Mouse (Mus musculus) olfactory bulb, adult 2 months (tissue): Measurements from ENCODE around the gene Pou2f1. TPM values are rescaled to one million over a fixed set of nuclear protein-coding genes. Genes with fewer than 3 reads are reported as not detected.

ENCODE experiments used
- H3K27ac ChIP-seq: fragments of 200-500 bp; 2 replicates; pipeline ENCODE4 v1.5.1; 2012; ENCODE audit warnings: low read depth, low read length; ENCODE audit not compliant: insufficient read depth
- H3K4me1 ChIP-seq: fragments of 200-500 bp; 2 replicates; pipeline ENCODE4 v1.6.1; 2012; ENCODE audit warnings: low read length; ENCODE audit not compliant: control insufficient read depth, insufficient read depth
- H3K4me3 ChIP-seq: fragments of 200-500 bp; 2 replicates; pipeline ENCODE4 v1.5.1; 2012; ENCODE audit warnings: mild to moderate bottlenecking, low read depth, low read length, moderate library complexity; ENCODE audit not compliant: insufficient read depth
- CTCF ChIP-seq: fragments of 200-500 bp; IDR thresholded peaks from 2 replicates; pipeline ENCODE4 v1.5.1; 2012; ENCODE audit warnings: low read depth, mild to moderate bottlenecking, low read length, moderate library complexity; ENCODE audit not compliant: insufficient read depth
- POLR2A ChIP-seq: fragments of 200-500 bp; IDR thresholded peaks from 2 replicates; pipeline ENCODE4 v1.6.1; 2012; ENCODE audit warnings: mild to moderate bottlenecking, low read depth, low read length, moderate library complexity; ENCODE audit not compliant: insufficient read depth
- WGBS: fragments of 180-500 bp; shearing (Covaris S2); methylation state at CpG from one replicate; pipeline ENCODE4 v1.1.7; 2018; 5-methylcytosine and 5-hydroxymethylcytosine counted together
- polyA plus RNA-seq: library from polyadenylated mRNA; stranded (reverse); fragments of >200 nt; gene quantifications from 2 replicates; pipeline ENCODE4 v1.2.4, GENCODE M21; 2012; ENCODE audit warnings: low replicate concordance; ENCODE audit not compliant: missing spikeins, insufficient read depth, insufficient read length

Gene Pou2f1
- polyA plus RNA-seq, 1 experiment = not detected

- Histone ChIP-seq H3K4me1 (peaks cover 9% of the 10 kb centered on the region), H3K4me3 (no peak overlapping the region), H3K27ac (no peak overlapping the region)
- TF ChIP-seq POLR2A = no peak
- no peak for TF ChIP-seq CTCF
- 78% methylated on average over 4 of the region's 4 CpGs for WGBS
Measured at GRCm38 (mm10) chr1:165833244-165833643, 169.2 kb downstream of the Pou2f1 start.

DNA sequence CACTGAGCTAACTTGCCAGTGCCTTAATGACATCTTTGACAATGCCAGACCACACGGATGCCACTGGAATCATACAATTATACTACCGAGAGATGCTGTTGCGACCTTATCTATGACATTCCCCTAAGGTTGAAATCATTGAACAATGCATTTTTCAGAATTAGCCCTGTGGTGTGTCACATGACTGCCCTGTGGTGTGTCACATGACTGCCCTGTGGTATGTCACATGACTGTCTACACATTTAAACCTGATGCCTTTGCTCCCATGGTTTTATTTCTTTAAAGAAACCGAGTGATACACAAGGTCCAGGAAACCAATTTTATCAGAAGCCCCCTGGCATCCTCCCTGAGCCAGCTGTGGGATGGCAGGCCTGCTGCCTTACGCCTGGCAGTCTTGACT, 172.6 kb downstream of the Pou2f1 start:
- 93% methylated on average over 5 of the region's 5 CpGs for WGBS
- TF ChIP-seq CTCF = no peak
- no peak for TF ChIP-seq POLR2A

GRCm38 (mm10) chr1:165828615-165829014, 173.9 kb downstream of the Pou2f1 start:
- Histone ChIP-seq H3K4me1 (no peaks in the 10 kb centered on the region), H3K4me3 (no peak overlapping the region), H3K27ac (no peak overlapping the region)
- WGBS = 95% methylated on average over 6 of the region's 6 CpGs
- no peak for TF ChIP-seq CTCF
- no peak for TF ChIP-seq POLR2A

More for the DNA sequence above, 172.6 kb downstream of the Pou2f1 start:
- Histone ChIP-seq H3K4me1 (peaks cover 3% of the 10 kb centered on the region; the same call in 1 of the 2 replicates), H3K4me3 (no peak overlapping the region), H3K27ac (no peak overlapping the region)

DNA sequence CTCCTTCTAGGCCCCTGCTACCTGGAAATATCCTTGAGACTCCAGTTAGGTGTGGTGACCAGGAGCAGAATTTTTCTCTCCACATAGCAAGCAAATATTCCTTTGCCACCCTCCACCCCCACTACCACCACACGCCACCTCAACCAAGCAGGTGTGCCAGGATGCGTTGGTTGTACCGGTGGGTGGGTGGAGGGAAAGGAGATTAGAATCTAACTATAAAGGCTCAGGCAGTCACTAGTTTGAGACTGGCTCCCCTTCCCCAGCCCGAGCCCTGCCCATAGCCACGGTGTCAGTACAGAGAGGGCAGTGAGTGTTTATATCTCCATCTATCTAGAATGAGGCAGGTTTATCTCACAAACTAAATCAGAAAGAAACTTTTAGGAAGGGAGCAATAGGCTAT, 174.3 kb downstream of the Pou2f1 start:
- Histone ChIP-seq H3K4me1 (no peaks in the 10 kb centered on the region), H3K4me3 (no peak overlapping the region), H3K27ac (no peak overlapping the region)
- TF ChIP-seq POLR2A (no peak), CTCF (no peak)
- WGBS = 95% methylated on average over 5 of the region's 5 CpGs

DNA sequence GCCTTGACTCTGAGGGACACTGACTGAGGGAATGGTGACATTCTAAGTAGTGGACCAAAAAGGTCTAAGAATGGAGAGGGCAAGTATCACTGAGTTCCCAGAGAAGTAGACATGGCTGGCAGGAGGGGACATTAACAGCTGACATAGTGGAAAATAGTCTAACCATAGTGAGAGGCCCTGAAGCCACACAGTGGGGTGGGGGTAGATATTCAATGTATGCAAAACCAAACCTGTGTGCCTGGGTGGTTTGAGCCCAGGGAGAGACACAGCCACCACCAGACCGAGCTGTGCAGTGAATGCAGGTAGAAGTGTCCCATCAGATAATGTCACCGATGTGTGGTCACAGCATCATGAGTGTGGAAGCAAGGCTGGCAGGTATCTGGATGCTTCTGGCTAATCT, 180.4 kb downstream of the Pou2f1 start:
- H3K4me1 ChIP-seq = no peaks in the 10 kb centered on the region
- no peak for TF ChIP-seq POLR2A
- no peak for TF ChIP-seq CTCF
- no peak overlapping the region for H3K4me3 ChIP-seq
- WGBS = 93% methylated on average over 2 of the region's 2 CpGs
- no peak overlapping the region for H3K27ac ChIP-seq

DNA sequence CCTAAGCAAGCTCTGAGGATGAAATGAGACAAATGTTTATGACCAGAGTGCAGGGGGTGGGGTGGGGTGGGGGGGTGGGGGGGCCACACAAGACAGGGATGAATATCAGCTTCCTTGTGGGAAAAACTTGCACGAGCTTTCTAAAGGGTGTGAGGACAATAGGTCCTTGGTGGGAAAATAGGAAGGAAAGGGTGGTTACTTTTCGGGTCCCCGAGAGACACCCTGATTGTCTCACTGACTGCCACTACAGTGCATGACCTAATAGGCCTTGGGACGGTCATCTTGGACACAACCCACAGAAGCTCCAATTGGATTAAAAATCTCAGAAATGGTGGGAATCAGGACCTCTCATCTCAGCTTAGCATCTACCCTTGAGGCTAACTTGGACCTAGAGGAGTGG, 183.3 kb downstream of the Pou2f1 start:
- TF ChIP-seq POLR2A (no peak), CTCF (no peak)
- Histone ChIP-seq H3K27ac (no peak overlapping the region), H3K4me3 (no peak overlapping the region), H3K4me1 (peaks cover 4% of the 10 kb centered on the region; the same call in 1 of the 2 replicates)
- WGBS = 91% methylated on average over 4 of the region's 4 CpGs

DNA sequence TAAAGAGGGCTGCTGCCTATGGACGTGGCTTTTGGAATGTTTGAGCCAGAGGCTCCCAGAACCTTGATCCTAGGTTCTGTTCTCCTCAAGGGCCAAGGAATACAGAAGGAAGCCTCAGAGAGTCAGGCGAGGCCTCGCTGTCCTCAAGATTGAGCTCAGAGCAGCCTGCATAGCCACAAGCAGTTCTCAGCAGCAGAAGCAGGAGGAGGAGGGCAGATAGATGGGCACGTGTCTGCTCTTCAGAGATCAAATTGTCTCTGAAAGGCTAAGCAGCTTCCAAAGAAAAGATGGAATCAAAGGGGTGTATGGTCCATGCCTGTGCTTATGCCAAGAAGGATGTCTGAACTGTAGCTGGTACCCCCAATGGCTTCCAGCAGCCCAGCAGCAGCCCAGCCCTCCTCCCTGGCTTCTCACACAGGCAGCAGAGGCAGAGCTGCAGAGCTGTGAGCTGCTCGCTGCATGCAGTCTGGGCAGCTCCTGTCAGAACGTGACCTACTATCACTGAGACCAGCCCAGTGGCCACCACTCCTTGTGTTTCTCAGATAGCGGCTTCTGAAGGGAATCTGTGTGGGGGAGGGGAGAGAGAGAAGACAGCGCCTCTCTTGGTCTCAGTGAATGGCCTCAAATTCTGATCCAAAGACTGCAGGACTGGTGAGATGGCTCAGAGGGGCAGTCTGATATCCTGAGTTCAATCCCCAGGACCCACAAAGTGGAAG, 184.2 kb downstream of the Pou2f1 start:
- TF ChIP-seq POLR2A = no peak
- no peak for TF ChIP-seq CTCF
- no peak overlapping the region for H3K27ac ChIP-seq
- no peak overlapping the region for H3K4me3 ChIP-seq
- WGBS = 74% methylated on average over 8 of the region's 8 CpGs
- H3K4me1 ChIP-seq = peaks cover 9% of the 10 kb centered on the region; the same call in 1 of the 2 replicates

DNA sequence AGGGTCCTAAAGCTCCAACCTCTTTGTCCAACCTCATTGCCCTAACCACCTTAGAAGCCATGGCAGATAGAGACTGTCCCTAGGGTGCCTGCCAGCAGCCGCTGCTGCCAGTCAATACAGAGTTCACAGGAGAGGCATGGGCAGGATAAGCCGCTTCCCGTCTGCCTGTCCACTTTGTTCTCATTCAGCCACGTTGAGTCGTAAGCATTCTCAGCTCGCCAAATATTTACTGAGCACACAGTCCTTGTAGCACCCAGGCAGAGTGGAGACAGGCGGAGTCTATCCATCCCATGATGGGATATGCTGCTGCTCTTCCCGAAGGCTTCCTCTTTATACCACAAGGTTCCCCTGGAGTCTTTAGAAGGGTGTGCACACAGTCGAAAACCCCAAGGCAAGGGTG, 185.2 kb downstream of the Pou2f1 start:
- H3K4me1 ChIP-seq = peaks cover 9% of the 10 kb centered on the region; the same call in 1 of the 2 replicates
- no peak overlapping the region for H3K4me3 ChIP-seq
- TF ChIP-seq POLR2A (no peak), CTCF (no peak)
- WGBS = 83% methylated on average over 9 of the region's 9 CpGs
- H3K27ac ChIP-seq = no peak overlapping the region

GRCm38 (mm10) chr1:165816391-165816790, 186.1 kb downstream of the Pou2f1 start:
- H3K4me1 ChIP-seq = peaks cover 9% of the 10 kb centered on the region; the same call in 1 of the 2 replicates
- no peak for TF ChIP-seq CTCF
- TF ChIP-seq POLR2A = no peak
- 94% methylated on average over 9 of the region's 9 CpGs for WGBS
- no peak overlapping the region for H3K4me3 ChIP-seq
- no peak overlapping the region for H3K27ac ChIP-seq

Other genes with a start within 250 kb of the Pou2f1 start
- not detected in 2 replicates for gene Creg1, start 238.9 kb downstream of the Pou2f1 start, polyA plus RNA-seq
- 189 TPM in 1 of 2 replicates, not detected in the other for gene Cd247, start 214.0 kb downstream of the Pou2f1 start, polyA plus RNA-seq
- gene Dusp27, start 125.2 kb upstream of the Pou2f1 start, polyA plus RNA-seq = not detected in 2 replicates
- not detected in 2 replicates for gene Gpa33, start 127.6 kb upstream of the Pou2f1 start, polyA plus RNA-seq
- not detected in 2 replicates for gene Mael, start 236.1 kb upstream of the Pou2f1 start, polyA plus RNA-seq